Mouse (Mus musculus): Measurements from ENCODE around the gene Olfr485.
"Not testable (repeated sequence)": the region's sequence is repeated elsewhere in the genome, so short reads cannot be mapped to it uniquely, and the experiment has no call there.

The Olfr485 gene

GRCm38 (mm10) chr7:108159771-108160170, at the start of gene Olfr485:
Gene Olfr485, minus strand, starts transcription at chr7:108159871.
- no peak for DNase-seq

DNA sequence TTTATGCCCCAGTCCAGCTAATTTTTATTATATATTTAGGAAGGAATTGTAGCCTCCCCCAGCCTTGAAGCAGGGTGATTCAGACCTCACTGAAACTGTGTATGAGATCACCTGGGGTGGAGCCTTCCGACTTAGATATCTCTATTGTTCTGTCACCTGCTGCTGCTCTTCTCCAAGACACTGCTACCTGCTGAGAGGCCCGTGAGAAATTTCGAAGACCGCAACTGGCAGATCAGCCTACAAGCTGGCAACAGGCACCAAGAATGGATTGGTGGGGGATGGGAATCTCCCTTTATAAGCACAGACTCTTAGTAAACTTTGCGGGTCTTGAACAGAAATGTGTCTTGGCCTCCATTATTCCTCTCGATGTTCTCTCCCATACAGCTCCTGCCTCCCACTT, 37.3 kb upstream of the Olfr485 start:
- no peak for DNase-seq

DNA sequence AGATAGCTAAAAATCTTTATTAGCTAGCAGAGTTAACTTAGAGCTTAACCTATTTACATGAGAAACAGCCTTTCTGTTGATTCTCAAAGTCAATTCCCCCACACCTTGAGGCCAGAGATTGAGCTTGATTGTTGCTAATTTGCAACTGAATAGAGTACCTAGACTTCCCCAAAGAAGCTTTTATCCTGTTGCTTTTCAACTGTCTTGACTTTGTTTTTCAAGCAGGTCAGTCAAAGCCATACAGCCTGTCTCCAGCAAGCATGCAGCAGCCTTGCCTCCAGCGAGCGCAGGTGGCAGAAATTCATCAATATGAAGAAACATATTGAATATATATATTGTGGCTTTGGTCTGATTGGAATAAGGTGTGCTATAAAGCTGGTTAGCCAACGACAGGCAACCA, 36.7 kb upstream of the Olfr485 start:
- not testable (repeated sequence) for DNase-seq

DNA sequence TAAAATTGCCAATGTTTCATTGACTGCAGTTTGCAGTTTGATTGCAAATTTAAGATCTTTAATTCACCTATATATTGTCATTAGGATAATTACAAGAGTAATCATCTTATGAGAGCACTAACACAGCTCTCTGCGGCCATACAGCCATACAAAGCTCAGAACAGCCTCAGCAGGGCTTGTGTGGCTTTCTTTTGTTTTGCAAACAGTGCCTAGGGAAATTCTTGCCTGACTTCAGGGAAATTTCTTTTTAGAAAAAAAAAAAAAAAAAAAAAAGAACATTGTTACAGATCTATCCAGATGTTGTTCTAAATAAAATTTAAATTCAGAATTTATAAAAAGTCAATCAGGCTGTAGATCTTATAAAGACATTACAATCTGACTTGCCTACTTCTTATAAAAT, 33.0 kb upstream of the Olfr485 start:
- not testable (repeated sequence) for DNase-seq

- not testable (repeated sequence) for DNase-seq
These were observed 31.5 kb upstream of the Olfr485 start for GRCm38 (mm10) chr7:108191196-108191595.

- DNase-seq = not testable (repeated sequence)
These were observed 25.6 kb upstream of the Olfr485 start for GRCm38 (mm10) chr7:108185237-108185636.

DNA sequence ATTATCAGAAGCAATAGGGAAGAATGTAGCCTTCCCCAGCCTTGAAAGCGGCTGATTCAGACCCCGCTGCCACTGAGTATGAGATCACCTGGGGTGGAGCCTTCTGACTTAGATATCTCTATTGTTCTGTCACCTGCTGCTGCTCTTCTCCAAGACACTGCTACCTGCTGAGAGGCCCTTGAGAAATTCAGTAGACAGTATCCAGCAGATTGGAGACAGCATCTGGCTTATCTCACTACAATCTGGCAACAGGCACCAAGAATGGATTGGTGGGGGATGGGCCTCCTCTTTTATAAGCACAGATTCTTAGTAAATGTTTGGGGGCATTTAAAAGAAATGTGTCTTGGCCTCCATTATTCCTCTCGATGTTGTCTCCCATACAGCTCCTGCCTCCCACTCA, 24.7 kb upstream of the Olfr485 start:
- DNase-seq = not testable (repeated sequence)

- DNase-seq = not testable (repeated sequence)
These were observed 13.0 kb upstream of the Olfr485 start, which contains the start of gene Olfr486 for GRCm38 (mm10) chr7:108172642-108173041. Gene Olfr486, minus strand, starts transcription at chr7:108172742.

DNA sequence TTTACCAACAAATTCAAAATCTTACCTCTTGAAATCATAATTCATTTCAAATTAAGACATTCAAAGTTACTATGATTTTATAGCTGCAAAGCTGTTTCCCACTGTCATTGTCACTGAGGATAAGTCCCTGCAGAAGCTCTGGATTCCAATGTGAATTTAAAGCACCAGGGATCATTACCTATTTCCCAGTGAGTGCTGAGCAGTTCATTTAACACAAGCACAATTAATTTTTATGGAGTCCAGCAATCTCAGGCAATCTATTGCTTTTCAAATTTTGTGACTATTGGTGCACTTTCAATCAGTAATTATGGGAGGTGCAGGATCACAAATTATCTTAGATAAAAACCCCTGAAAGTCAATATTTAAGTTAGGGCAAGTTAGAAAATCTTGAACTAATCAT, 32.3 kb downstream of the Olfr485 start, which contains the start of gene Olfr484:
TSS of gene Olfr484 (minus strand) at position 101 of the 400 bp plus-strand sequence.
- no peak for DNase-seq

DNA sequence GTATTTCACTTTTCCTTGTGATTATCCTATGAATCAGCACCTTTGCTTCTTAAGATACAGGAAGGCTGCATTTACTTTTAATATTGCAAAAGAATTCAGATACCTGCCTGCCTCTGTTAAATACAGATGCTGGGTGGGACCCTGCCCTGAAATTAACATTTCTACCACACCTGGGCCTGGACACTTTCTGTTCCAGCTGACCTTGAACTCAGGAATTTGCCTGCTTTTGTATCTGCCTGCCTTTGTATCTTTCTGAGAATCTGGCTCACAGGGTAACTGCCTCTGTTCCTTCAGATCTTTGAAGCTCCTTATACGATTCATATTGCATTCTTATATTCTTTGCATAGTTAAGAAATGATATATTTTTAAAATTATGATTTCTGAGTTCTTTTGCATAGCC, 38.3 kb downstream of the Olfr485 start:
- no peak for DNase-seq

- no peak for DNase-seq
These were observed 39.0 kb downstream of the Olfr485 start for GRCm38 (mm10) chr7:108120681-108121080.
